Mouse (Mus musculus) liver, embryonic 12.5 days (tissue): ENCODE measurements at regions not wholly inside any gene's neighbourhood (a gene's known extent, or its start where the extent isn't known, plus 50 kb on each side); places are given as distances from the start of the nearest gene placed in this dataset.

Experiments
- ATAC-seq: fragments of 200-750 bp; cut with Nextera tagmentation; 2 replicates; pipeline ENCODE4 v1.8.0; 2017; ENCODE audit warnings: moderate number of reproducible peaks, mild to moderate bottlenecking, moderate library complexity
- H3K27ac ChIP-seq: fragments of 300-500 bp; sonication (generic); 2 replicates; pipeline ENCODE4 v1.5.1; 2016; ENCODE audit warnings: mild to moderate bottlenecking
- H3K27me3 ChIP-seq: fragments of 300-500 bp; sonication (generic); replicated peaks from 2 replicates; pipeline ENCODE4 v1.6.1; 2016; ENCODE audit warnings: mild to moderate bottlenecking, moderate library complexity
- H3K36me3 ChIP-seq: fragments of 300-500 bp; sonication (generic); 2 replicates; pipeline ENCODE4 v1.6.1; 2016; ENCODE audit warnings: mild to moderate bottlenecking, moderate library complexity
- H3K4me1 ChIP-seq: fragments of 300-500 bp; sonication (generic); 2 replicates; pipeline ENCODE4 v1.6.1; 2016
- H3K4me2 ChIP-seq: fragments of 300-500 bp; sonication (generic); 2 replicates; pipeline ENCODE4 v1.6.1; 2016; ENCODE audit warnings: mild to moderate bottlenecking, moderate library complexity
- H3K4me3 ChIP-seq: fragments of 300-500 bp; sonication (generic); 2 replicates; pipeline ENCODE4 v1.5.1; 2016; ENCODE audit warnings: mild to moderate bottlenecking, moderate library complexity
- H3K9ac ChIP-seq: fragments of 300-500 bp; sonication (generic); 2 replicates; pipeline ENCODE4 v1.6.1; 2016; ENCODE audit warnings: mild to moderate bottlenecking, moderate library complexity
- H3K9me3 ChIP-seq: fragments of 300-500 bp; sonication (generic); replicated peaks from 2 replicates; pipeline ENCODE4 v1.6.1; 2016; ENCODE audit warnings: mild to moderate bottlenecking, moderate library complexity
- WGBS: fragments of 180-500 bp; shearing (Covaris S2); methylation state at CpG from one replicate; pipeline ENCODE4 v1.1.7; 2016; ENCODE audit not compliant: insufficient replicate concordance; 5-methylcytosine and 5-hydroxymethylcytosine counted together

GRCm38 (mm10) chr19:36273466-36273865, 74.6 kb upstream of the Pcgf5 start:
- Histone ChIP-seq H3K9me3 (no peaks in the 10 kb centered on the region), H3K4me2 (no peak overlapping the region), H3K27me3 (no peaks in the 10 kb centered on the region), H3K4me1 (no peaks in the 10 kb centered on the region), H3K36me3 (no peaks in the 10 kb centered on the region), H3K27ac (no peak overlapping the region), H3K9ac (no peak overlapping the region), H3K4me3 (no peak overlapping the region)
- WGBS, result 18% methylated on average over 3 of the region's 3 CpGs
- no peak for ATAC-seq

- Histone ChIP-seq H3K9me3 (no peaks in the 10 kb centered on the region), H3K36me3 (no peaks in the 10 kb centered on the region), H3K9ac (no peak overlapping the region), H3K27me3 (no peaks in the 10 kb centered on the region), H3K4me2 (no peak overlapping the region), H3K4me1 (no peaks in the 10 kb centered on the region), H3K4me3 (no peak overlapping the region), H3K27ac (no peak overlapping the region)
- 72% methylated on average over 4 of the region's 4 CpGs for WGBS
- ATAC-seq, result no peak
Measured at GRCm38 (mm10) chr19:36285465-36285864, 62.6 kb upstream of the Pcgf5 start.

- Histone ChIP-seq H3K36me3 (no peaks in the 10 kb centered on the region), H3K27me3 (no peaks in the 10 kb centered on the region), H3K27ac (no peak overlapping the region), H3K4me2 (no peak overlapping the region), H3K9me3 (no peaks in the 10 kb centered on the region), H3K4me3 (no peak overlapping the region), H3K4me1 (no peaks in the 10 kb centered on the region), H3K9ac (no peak overlapping the region)
- ATAC-seq, result no peak
- 11% methylated on average over 4 of the region's 4 CpGs for WGBS
Measured at GRCm38 (mm10) chr19:36290778-36291177, 57.3 kb upstream of the Pcgf5 start.

- WGBS, result 49% methylated on average over 6 of the region's 6 CpGs
- H3K27me3 ChIP-seq, result no peaks in the 10 kb centered on the region
- H3K27ac ChIP-seq, result no peak overlapping the region
- no peak for ATAC-seq
- no peak overlapping the region for H3K4me2 ChIP-seq
- H3K9ac ChIP-seq, result no peak overlapping the region
- no peaks in the 10 kb centered on the region for H3K9me3 ChIP-seq
- H3K4me1 ChIP-seq, result no peaks in the 10 kb centered on the region
- H3K4me3 ChIP-seq, result no peak overlapping the region
- no peaks in the 10 kb centered on the region for H3K36me3 ChIP-seq
Measured at GRCm38 (mm10) chr19:36293177-36293969, 54.7 kb upstream of the Pcgf5 start.
